In genomic region chr5:120721005-120721404, GRCm38 (mm10) we compare ENCODE assay signal across 17 mouse cellular contexts. TPM values are rescaled to one million over a fixed set of nuclear protein-coding genes. Genes with fewer than 3 reads are reported as not detected.
"Had no signal": no experiment of that assay in that cellular context is flagged by ENCODE, and none has a peak within 500 bp of the region (broad histone marks: within the 10 kb centered on the region; RNA-seq: fewer than 3 reads in every experiment).

No protein-coding gene starts in this region.

- H3K4me1 ChIP-seq: neural tube, embryonic 15.5 days had no signal

- H3K4me3 ChIP-seq: neural tube, embryonic 15.5 days; stomach, embryonic 15.5 days had no signal

- H3K36me3 ChIP-seq: neural tube, embryonic 15.5 days; stomach, embryonic 15.5 days had no signal

- H3K9me3 ChIP-seq: neural tube, embryonic 15.5 days; stomach, embryonic 15.5 days had no signal

- DNase-seq: retina, postnatal 1 day; right cerebral cortex, adult 18-20 months; right cerebral cortex, postnatal 14 days; right cerebral cortex, postnatal 25 days; right cerebral cortex, postnatal 4 days; spleen, adult 18-20 months; thymus, adult 18-20 months; thymus, adult 2 months; thymus, postnatal 14 days; thymus, postnatal 25 days; thymus, postnatal 36 days; thymus, postnatal 4 days had no signal

- H3K9ac ChIP-seq: neural tube, embryonic 15.5 days; stomach, embryonic 15.5 days had no signal

- H3K27ac ChIP-seq: neural tube, embryonic 15.5 days; stomach, embryonic 15.5 days; stomach, postnatal 0 days had no signal

- H3K27me3 ChIP-seq: stomach, embryonic 15.5 days had no signal

RNA-seq across cellular contexts. Expression of gene Oas2, which starts 28.6 kb away (rescaled TPM):
- polyA plus RNA-seq: neural tube, embryonic 14.5 days had no signal

RNA-seq across cellular contexts. Expression of gene Oas3, which starts 56.5 kb away (rescaled TPM):
- polyA plus RNA-seq: stomach, embryonic 14.5 days had no signal
